Mouse (Mus musculus) midbrain, postnatal 0 days (tissue): ENCODE results near the gene Mdc1. TPM values are rescaled to one million over a fixed set of nuclear protein-coding genes. Genes with fewer than 3 reads are reported as not detected.

Experiments used
- ATAC-seq: fragments of 200-750 bp; cut with Nextera tagmentation; 2 replicates; pipeline ENCODE4 v1.8.0; 2017; ENCODE audit warnings: moderate number of reproducible peaks, mild to moderate bottlenecking, moderate TSS enrichment, moderate library complexity; ENCODE audit not compliant: low FRiP score
- DNase-seq: peaks from one replicate; pipeline ENCODE4 v3.0.0-alpha.2; 2015; ENCODE audit warnings: low spot score
- H3K27ac ChIP-seq: fragments of 300-500 bp; sonication (generic); 2 replicates; pipeline ENCODE4 v1.5.1; 2014; ENCODE audit warnings: low read depth, mild to moderate bottlenecking, low read length, mixed read lengths
- H3K27me3 ChIP-seq: fragments of 300-500 bp; sonication (generic); 2 replicates; pipeline ENCODE4 v1.6.1; 2014; ENCODE audit warnings: low read length, control low read depth, mixed read lengths; ENCODE audit not compliant: insufficient read depth
- H3K36me3 ChIP-seq: fragments of 300-500 bp; sonication (generic); 2 replicates; pipeline ENCODE4 v1.6.1; 2014; ENCODE audit warnings: low read length, control low read depth, mixed read lengths; ENCODE audit not compliant: insufficient read depth
- H3K4me1 ChIP-seq: fragments of 300-500 bp; sonication (generic); 2 replicates; pipeline ENCODE4 v1.6.1; 2014; ENCODE audit warnings: mild to moderate bottlenecking, control low read depth, antibody characterized with exemption, low read length, mixed read lengths; ENCODE audit not compliant: insufficient read depth
- H3K4me2 ChIP-seq: fragments of 300-500 bp; sonication (generic); 2 replicates; pipeline ENCODE4 v1.6.1; 2014; ENCODE audit warnings: low read depth, mild to moderate bottlenecking, low read length, mixed read lengths; ENCODE audit not compliant: poor library complexity, severe bottlenecking
- H3K4me3 ChIP-seq: fragments of 300-500 bp; sonication (generic); 2 replicates; pipeline ENCODE4 v1.5.1; 2014; ENCODE audit warnings: low read depth, mild to moderate bottlenecking, low read length, moderate library complexity
- H3K9ac ChIP-seq: fragments of 300-500 bp; sonication (generic); replicated peaks from 2 replicates; pipeline ENCODE4 v1.6.1; 2014; ENCODE audit warnings: mild to moderate bottlenecking, low read length, moderate library complexity, mixed read lengths; ENCODE audit not compliant: poor library complexity, severe bottlenecking
- H3K9me3 ChIP-seq: fragments of 300-500 bp; sonication (generic); 2 replicates; pipeline ENCODE4 v1.6.1; 2016; ENCODE audit warnings: low read length, control low read depth
- CTCF ChIP-seq: IDR thresholded peaks from 2 replicates; pipeline ENCODE4 v1.5.1; 2016; ENCODE audit warnings: antibody characterized with exemption, mild to moderate bottlenecking
- WGBS: fragments of 180-500 bp; shearing (Covaris S2); extraction: QIAGEN DNeasy Blood & Tissue Kit; methylation state at CpG from one replicate; pipeline ENCODE4 v1.1.7; 2014; 5-methylcytosine and 5-hydroxymethylcytosine counted together
- polyA plus RNA-seq: library from polyadenylated mRNA; unstranded; fragments of >200 nt; fragmentation: Nextera tagmentation; extraction: Ambion mirVana; gene quantifications from 2 replicates; pipeline ENCODE4 v1.2.1, GENCODE M21; 2015
- total RNA-seq: library from RNA; depleted of rRNA; stranded (reverse); fragments of >200 nt; gene quantifications from 2 replicates; pipeline ENCODE4 v1.2.3, GENCODE M21; 2014

Mdc1 gene
- total and polyA plus RNA-seq, 2 experiments from 2014 or later = 3.7 to 22.6 TPM

DNA sequence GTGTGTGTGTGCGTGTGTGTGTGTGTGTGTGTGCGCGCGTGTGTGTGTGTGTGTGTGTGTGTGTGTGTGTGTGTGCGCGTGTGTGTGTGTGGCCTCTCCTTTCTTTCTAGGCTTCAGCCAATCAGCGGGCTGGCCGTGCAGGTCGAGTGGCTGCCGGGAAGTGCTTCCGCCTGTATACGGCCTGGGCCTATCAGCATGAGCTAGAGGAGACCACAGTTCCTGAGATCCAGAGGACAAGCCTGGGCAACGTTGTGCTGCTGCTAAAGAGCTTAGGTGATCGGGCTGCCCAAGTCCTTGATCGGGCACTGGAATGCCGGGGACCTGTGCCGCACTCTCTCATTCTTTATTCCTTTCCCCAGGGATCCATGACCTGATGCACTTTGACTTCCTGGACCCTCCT, 46.4 kb downstream of the Mdc1 start:
- Histone ChIP-seq H3K4me2 (no peak overlapping the region), H3K27ac (no peak overlapping the region), H3K27me3 (no peaks in the 10 kb centered on the region), H3K36me3 (peaks cover 80% of the 10 kb centered on the region), H3K4me3 (no peak overlapping the region), H3K9me3 (no peaks in the 10 kb centered on the region), H3K9ac (no peak overlapping the region), H3K4me1 (no peaks in the 10 kb centered on the region)
- TF ChIP-seq CTCF = no peak
- DNase-seq = no peak
- 76% methylated on average over 14 of the region's 17 CpGs for WGBS
- no peak for ATAC-seq

DNA sequence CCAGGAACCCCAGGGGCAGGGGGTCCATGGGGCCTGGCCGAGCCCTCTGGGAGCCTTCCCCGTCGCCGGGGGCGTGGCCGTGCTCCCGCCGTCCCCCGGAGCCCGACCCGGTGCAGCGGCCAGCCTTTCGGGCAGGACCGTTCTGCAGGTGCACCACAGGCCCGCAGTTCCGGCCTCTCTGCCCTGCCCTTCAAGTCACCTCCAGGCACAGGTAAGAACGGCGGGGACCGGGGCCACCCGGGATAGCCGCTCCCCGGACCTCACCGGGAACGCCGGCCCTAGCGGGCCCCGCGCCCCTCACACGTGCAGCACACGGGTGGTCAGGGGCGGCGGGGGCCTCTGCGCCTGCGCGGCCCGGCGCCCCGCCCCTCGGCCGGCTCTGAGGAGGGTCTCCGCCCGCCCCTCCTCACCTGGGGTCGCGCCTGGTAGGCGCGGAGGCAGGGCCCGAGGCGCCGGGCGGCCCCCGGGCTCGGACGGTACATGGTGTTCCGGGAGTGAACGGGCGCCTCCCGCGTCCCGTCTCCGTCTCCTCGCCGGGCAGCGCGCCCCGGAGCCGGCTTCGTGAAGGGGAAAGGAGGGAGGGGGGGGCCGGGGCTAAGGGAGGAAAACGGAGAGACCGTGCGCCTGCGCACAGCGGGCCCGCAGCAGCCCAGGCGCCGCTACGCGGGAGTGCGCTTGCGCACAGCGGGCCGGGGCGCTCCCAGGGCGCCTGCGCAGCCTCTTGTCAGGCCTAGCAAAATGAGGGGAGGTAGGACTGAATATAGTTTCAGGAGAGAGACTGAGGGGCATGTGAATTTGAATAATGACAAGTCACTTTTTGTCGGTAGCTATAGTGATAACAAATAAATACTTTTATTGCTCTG, 55.7 kb downstream of the Mdc1 start, which contains the start of gene 2310061I04Rik:
Gene 2310061I04Rik, minus strand, starts transcription at position 651 of the 863 bp plus-strand sequence.
- no peak for TF ChIP-seq CTCF
- Histone ChIP-seq H3K36me3 (peaks cover 39% of the 10 kb centered on the region), H3K4me2 (peak within 1 kb of the TSS; percentile 98), H3K4me1 (0 out of 2 replicates have a peak, but pooled peaks cover 3% of the 10 kb centered on the region), H3K4me3 (peak within 1 kb of the TSS; percentile 85), H3K27me3 (no peaks in the 10 kb centered on the region), H3K27ac (peak within 1 kb of the TSS; percentile 94), H3K9me3 (no peaks in the 10 kb centered on the region), H3K9ac (peak within 1 kb of the TSS; percentile 90)
- DNase-seq (peak; percentile 96), ATAC-seq (peak; percentile 92)
- WGBS = under 1% methylated on average over 60 of the region's 86 CpGs

DNA sequence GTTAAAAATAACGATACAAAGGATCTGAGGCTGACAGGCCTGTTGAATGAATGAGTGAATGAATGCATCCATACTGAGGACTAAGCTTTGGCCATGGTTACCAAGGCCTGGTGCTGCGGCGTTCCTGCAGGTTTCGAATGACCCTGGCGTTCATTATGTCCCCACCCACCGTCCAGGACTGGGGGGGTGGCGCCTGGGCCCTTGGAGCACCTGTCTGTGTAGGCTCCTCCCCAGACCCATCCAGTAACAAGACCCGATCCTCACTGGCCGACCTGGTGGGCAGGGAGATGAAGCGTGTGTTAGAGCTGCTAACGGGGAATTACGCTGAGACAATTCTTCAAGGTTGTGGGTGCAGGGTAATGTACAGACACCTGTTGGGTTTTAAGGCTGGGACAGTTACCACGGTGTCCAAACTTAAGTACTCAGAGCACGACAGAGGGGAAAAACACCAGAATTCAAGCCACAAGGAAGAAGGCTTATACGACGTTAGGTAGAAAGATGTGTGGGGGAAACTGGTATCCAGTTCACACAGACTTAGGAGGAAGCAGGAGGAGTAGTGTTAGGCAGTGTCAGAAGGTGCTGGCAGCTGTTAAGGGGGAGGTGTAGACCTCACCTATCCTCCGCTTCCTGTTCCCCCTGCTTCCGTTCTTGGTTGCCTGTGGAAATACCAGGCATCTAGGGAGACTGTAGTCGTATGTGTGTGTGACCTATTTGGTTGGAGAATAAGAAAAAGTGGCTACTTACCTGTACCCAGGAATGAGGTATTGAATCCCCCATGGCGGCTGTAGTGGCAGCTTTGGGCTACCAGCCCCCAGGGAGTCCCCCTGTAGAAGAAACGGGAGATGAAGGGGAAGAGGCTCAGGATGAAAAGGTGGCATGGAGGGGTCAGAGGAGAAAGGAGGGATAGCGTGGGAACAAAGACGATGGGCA, 56.6 kb downstream of the Mdc1 start:
- Histone ChIP-seq H3K4me2 (peak overlapping the region; percentile 98), H3K27ac (peak overlapping the region; percentile 94), H3K4me1 (0 out of 2 replicates have a peak, but pooled peaks cover 3% of the 10 kb centered on the region), H3K9me3 (no peaks in the 10 kb centered on the region), H3K4me3 (peak overlapping the region; percentile 85; the same call in 1 of the 2 replicates), H3K27me3 (no peaks in the 10 kb centered on the region), H3K9ac (peak overlapping the region; percentile 90), H3K36me3 (peaks cover 40% of the 10 kb centered on the region)
- DNase-seq (no peak), ATAC-seq (peak; percentile 38)
- TF ChIP-seq CTCF = no peak
- 49% methylated on average over 23 of the region's 23 CpGs for WGBS

DNA sequence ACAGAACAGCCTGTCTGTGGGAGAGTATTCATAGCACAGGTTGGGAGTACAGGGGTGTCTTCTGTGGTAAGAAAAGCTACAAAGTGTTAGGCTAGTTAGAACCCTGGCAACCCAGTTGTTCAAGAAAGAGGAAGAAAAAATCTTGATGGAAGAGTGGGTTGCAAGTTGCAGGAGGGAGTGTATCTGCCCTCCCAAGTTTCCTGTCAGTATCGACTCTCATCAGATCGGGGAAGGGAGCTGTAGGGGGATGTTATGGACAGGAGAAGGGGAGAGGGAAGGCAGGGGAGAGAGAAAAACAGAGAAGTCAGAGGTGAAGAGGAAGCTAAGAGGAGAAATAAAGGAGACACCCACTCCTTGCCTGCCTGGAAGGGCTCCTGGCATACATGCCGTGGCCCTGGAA, 59.3 kb downstream of the Mdc1 start:
- H3K4me1 ChIP-seq = 0 out of 2 replicates have a peak, but pooled peaks cover 3% of the 10 kb centered on the region
- 88% methylated on average over 3 of the region's 3 CpGs for WGBS
- TF ChIP-seq CTCF = no peak
- H3K4me3 ChIP-seq = no peak overlapping the region
- peaks cover 46% of the 10 kb centered on the region for H3K36me3 ChIP-seq
- H3K4me2 ChIP-seq = no peak overlapping the region
- H3K27me3 ChIP-seq = no peaks in the 10 kb centered on the region
- H3K27ac ChIP-seq = no peak overlapping the region
- no peak for DNase-seq
- no peaks in the 10 kb centered on the region for H3K9me3 ChIP-seq
- H3K9ac ChIP-seq = no peak overlapping the region
- ATAC-seq = no peak

DNA sequence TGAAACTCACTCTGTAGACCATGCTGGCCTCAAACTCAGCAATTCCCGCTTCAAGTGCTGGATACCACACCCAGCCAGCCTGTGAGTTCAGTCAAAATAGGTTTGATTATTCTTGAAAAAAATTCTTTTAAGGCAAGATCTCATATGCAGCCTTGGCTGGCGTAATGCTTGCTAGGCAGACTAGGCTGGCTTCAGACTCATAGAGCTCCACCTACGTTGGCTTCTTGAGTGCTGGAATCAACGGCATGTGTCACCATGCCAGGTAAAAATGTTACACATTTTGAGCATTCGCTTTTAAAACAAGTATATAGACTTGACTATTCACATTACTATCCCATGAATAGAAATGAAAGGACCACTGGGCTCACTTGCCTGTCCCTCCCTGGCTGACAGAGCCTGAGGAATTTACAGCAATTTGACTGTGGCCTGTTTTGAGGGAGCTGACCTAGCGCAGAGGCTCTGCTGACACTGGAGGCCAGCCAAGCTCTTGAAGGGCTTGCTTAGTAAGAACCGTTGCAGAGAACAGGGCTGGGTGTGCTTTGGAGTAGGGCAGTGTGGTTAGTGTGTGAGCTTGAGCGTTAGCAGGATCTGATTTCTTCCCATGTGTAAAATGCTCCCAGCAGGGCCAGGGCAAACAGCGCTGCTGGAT, 62.2 kb downstream of the Mdc1 start:
- Histone ChIP-seq H3K9me3 (no peaks in the 10 kb centered on the region), H3K4me1 (peaks cover 2% of the 10 kb centered on the region), H3K27ac (no peak overlapping the region), H3K4me3 (no peak overlapping the region), H3K9ac (no peak overlapping the region), H3K27me3 (no peaks in the 10 kb centered on the region), H3K36me3 (peaks cover 56% of the 10 kb centered on the region), H3K4me2 (no peak overlapping the region)
- DNase-seq (peak; percentile 33), ATAC-seq (no peak)
- no peak for TF ChIP-seq CTCF
- WGBS = 89% methylated on average over 9 of the region's 9 CpGs
